Mouse (Mus musculus) thymus, adult 18-20 months (tissue): ENCODE results near the gene Ak2.

Experiments
- DNase-seq, 2 experiments: peaks; one replicate each; pipeline ENCODE4 v3.0.0; 2022; ENCODE audit warnings: mixed read lengths in 2 of 2

The Ak2 gene

GRCm38 (mm10) chr4:128991500-128992008 is at the start of gene Ak2:
TSS of gene Ak2 (plus strand) at chr4:128991958.
- no peak for DNase-seq

DNA sequence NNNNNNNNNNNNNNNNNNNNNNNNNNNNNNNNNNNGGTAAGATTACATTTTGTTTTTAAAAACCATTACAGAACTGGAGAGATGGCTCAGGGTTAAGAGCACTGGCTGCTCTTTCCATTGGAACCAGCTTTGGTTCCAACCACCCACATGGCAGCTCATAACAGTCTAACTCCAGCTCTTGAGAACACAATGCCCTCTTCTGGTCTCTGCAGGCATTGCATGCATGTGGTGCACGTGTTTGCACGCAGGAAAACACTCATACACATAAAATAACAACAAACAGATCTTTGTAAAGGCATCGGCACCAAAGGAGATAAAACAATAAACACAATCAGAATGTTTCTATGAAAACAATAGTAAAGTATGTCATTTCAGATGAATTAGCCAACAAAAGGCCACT is 49.4 kb upstream of the Ak2 start:
- DNase-seq = no peak

- DNase-seq = no peak
Measured at GRCm38 (mm10) chr4:128946736-128947135, 45.0 kb upstream of the Ak2 start.

DNA sequence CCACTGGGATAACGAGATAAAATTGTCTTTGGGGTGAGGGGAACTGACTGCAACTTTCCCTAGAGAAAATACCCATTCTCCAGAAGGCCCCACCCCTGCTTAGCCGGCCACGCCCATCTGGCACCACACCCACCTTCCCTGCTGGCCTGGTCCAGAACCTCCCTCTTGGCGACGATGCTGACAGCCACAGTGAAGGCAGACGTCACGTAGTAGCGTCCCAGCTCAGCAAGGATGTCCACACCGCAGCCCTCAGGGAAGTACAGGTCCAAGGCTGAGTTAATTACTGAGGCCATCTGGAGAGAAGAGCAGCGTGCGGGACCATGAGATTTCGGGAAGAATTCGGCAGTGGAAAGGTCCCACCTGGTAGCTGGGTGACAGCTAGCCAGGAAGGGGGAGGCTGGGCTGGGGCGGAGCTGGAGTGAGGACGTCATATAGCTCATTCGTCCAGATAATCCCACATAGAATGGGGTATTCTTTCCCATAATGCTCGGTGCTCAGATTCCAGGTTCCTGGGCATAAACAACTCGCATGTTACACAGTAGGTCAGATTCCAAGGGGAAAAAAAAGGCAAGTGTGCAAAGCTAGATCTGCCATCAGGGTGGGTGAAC is 44.3 kb upstream of the Ak2 start:
- no peak for DNase-seq

GRCm38 (mm10) chr4:128948137-128948674 is 43.6 kb upstream of the Ak2 start:
- DNase-seq = no peak

GRCm38 (mm10) chr4:128949470-128950005 is 42.2 kb upstream of the Ak2 start:
- DNase-seq = no peak

DNA sequence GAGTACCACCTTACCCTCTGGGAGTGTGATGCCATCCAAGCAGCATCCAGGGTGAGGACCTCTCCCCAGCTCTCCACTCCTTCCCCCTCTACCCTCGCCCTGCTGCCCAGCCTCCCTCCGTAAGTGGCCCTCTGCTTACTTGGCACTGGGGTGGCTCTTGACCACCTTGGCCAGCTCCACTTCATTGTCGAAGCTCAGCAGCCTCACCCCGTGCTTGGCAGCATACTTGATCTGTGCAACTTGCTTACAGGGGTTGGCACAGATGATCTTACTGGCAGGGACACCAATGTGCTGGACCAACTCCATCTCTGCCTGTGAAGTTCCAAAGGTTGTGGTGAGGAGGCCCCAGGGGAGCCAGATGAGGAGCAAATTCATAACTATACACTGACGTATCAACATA is 41.3 kb upstream of the Ak2 start:
- DNase-seq = no peak

DNA sequence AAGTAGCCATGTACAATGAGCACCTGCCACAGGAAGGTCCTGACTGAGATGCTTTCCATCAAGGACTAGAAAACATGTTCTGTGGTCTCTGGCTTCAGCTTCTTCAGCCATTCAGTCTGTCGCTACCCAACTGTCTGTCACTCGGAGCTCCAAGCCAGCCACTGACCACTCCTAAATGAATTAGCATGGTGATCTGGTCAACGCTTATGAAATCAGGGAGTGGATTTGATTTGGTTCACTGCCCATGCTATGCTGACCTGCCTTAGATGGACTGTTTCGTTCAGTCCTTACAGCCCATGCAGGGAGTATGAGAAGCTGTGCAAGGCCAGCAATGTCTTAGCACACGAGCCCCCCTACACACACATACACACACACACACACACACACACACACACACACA is 37.9 kb upstream of the Ak2 start:
- no peak for DNase-seq

GRCm38 (mm10) chr4:128957155-128957911 is 34.4 kb upstream of the Ak2 start:
- peak in 1 of 2 experiments; percentile 12 for DNase-seq

DNA sequence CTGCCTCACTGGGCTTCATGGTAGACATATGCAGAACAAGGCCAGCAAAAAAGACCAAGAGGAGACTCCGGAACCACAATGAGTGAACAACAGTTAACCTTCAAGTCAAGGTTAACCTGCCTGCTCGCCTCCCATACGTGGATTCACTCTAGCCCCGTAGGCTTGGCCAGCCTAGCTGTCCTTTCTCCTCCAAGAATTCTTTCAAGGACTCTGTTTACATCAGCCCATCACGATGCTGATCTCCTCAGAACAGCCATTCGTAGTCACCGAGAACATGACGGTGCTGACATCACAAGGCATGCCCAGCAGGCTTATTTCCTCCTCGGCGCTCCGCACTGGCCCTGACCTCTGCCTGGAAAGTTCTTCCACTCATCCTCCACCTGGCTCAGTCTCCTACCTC is 33.6 kb upstream of the Ak2 start:
- no peak for DNase-seq

DNA sequence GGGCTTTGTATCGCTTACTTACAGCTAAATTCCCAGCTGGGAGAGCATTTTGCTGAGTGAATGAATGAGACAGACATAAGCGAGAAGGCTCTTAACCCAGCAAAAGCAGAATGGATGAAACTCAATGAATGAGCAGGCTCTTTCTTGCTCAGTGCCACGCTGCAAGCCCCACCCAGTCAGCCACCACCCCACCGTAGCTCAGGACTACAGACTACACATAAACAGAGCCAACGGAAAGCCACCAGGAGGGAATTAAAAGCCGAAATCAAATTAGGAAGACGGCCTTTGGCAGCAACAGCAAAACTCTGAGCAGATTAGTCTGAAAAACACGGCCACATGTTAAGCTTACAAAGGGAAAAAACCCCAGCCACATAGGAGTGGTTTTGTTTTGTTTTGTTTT is 32.9 kb upstream of the Ak2 start:
- DNase-seq = no peak

GRCm38 (mm10) chr4:128959676-128960075 is 32.1 kb upstream of the Ak2 start:
- DNase-seq = no peak

DNA sequence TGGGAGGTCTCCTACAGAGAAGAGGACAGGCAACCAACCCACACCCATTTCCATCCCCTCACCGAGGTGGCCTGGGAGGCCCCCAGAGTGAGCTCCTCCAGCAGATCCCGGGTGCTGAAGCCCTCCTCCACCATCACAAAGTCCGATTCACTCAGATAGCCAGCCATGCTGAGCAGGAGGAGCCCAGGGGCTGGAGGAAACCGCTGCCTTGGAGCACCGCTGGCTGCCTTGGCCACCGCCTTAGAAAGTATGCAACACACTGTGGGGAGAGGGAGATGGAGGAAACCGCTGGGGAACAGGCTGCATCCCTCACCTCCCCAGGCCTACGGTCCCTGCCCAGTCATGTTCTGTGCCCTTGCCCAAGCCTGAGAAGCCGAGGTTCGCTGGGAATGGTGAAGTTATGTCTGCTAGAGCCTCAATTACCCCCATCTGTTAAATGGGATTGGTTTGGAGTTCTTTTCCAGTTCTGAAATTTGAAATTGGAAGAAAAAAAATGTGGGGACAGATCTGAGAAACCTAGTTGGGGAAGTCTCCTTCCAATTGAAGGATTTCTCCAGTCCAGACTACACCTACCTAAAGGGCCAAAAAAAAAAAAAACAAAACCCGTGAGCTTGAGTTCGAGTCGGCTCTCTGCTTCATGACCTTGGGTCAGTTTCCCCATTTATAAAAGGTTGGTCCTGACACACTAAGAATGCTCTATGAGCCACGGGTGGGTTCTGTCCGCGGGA is 30.3 kb upstream of the Ak2 start:
- DNase-seq = no peak

DNA sequence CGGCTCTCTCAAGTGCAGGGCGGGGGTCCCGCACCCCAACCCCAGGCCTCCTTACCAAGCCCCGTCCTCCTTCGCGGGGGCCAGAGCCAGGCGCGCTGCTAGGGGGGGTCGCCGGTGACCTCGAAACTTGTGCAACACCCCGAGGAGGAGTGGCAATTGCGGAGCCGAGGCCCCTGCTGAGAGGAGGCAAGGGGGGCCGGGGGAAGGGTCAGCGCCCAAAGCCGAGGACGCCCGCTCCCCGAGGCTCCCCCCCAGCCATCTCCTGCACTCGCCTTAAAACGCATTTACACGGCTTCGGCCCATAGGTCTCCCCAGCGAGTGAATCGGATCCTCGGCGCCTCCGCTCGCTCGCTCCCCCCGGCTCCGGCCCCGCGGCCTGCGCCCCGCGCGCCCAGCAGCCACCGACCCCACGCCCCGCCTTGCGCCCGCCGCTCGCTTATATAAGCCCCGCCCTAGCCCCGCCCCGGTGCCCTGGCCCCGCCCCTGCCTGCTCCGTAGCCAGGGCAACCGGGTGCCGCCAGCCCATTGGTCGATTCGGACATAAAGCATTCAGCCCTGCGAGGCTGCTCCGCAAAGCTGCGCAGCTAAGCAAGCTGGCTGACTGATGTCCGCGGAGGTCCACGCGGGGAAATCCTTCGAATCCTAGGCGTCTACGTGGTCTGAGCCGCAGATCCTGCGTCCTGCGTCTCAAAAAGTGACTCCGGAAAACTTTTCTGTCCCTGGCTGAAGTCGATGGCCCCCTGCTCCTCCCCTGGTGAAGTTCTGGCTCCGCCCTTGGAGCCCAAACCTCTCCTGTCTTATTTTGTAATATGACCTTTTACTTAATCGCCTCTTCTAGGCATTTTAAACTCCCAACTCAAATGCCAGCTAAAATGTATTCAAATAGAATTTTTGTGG is 29.5 kb upstream of the Ak2 start, which contains the start of gene Azin2:
Gene Azin2 (minus strand): TSS at position 414 of the 897 bp plus-strand sequence.
- DNase-seq = peak; percentile 73 to 74

DNA sequence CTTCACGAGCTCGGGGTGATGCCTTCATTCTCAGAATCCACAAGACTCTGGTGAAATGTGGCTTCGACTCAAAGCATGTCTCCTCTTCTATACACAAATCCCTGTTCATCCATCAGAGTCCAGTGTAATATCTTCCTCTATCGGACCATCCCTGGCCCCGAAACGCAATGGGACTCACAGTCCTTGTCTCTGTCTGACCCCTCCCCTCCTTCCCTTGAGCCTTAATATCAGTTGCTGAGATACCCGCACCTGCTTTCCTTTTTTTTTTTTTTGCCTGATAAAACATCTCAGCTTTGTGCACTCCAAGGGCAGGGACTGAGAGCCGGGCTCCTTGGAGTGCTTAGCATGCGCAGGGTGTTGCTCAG is 28.9 kb upstream of the Ak2 start:
- DNase-seq = no peak

DNA sequence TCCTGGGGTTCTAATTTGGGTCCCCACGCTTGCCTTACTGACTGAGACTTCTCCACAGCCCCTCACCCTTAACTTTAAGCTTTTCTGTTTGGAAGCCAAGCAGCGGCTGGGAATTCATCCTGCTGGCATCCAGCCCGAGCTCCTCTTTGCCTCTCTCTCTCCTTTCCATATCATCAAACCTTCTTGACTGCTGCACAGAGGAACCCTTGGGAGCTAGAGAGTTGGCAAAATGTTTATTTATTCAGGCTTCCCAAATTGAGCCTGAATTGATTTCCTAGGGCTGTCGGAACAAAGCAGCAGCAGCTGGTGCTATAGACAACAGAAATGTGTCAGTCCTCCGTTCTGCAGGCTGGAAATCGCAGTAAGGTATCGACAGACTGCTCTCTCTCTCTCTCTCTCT is 25.0 kb upstream of the Ak2 start:
- DNase-seq = no peak

DNA sequence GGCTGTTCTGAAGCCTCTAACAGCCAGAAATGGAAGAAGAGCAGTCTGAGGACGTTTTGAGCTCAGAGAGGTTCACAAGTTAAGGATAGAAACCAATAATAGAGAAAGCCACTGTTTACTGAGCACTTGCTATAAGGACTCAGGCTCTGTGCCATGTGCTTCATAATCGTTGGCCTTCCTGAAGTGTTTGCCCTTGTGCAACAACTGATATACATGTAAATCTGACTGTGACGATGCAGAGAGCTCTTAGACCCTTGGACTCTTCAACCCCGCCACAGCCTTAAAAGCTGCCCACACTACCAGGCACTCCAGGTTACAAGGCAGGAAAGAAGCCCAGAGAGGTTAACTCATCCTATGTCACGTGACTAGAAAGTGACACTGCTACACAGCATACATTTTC is 22.7 kb upstream of the Ak2 start:
- no peak for DNase-seq

GRCm38 (mm10) chr4:128969607-128970416 is 21.9 kb upstream of the Ak2 start:
- DNase-seq = no peak

- DNase-seq = no peak
Measured at GRCm38 (mm10) chr4:128970417-128970807, 21.3 kb upstream of the Ak2 start.

- DNase-seq = peak in 1 of 2 experiments; percentile 25
Measured at GRCm38 (mm10) chr4:128971065-128971694, 20.6 kb upstream of the Ak2 start.

GRCm38 (mm10) chr4:128974677-128975076 is 17.1 kb upstream of the Ak2 start:
- no peak for DNase-seq
